Mouse (Mus musculus): ENCODE measurements at regions not wholly inside any gene's neighbourhood (a gene's known extent, or its start where the extent isn't known, plus 50 kb on each side); places are given as distances from the start of the nearest gene placed in this dataset.

- no peak for DNase-seq
These were observed 380.4 kb downstream of the Etnk1 start for GRCm38 (mm10) chr6:143547406-143547903.

- DNase-seq = no peak
These were observed 387.9 kb downstream of the Etnk1 start for GRCm38 (mm10) chr6:143554946-143555345.

DNA sequence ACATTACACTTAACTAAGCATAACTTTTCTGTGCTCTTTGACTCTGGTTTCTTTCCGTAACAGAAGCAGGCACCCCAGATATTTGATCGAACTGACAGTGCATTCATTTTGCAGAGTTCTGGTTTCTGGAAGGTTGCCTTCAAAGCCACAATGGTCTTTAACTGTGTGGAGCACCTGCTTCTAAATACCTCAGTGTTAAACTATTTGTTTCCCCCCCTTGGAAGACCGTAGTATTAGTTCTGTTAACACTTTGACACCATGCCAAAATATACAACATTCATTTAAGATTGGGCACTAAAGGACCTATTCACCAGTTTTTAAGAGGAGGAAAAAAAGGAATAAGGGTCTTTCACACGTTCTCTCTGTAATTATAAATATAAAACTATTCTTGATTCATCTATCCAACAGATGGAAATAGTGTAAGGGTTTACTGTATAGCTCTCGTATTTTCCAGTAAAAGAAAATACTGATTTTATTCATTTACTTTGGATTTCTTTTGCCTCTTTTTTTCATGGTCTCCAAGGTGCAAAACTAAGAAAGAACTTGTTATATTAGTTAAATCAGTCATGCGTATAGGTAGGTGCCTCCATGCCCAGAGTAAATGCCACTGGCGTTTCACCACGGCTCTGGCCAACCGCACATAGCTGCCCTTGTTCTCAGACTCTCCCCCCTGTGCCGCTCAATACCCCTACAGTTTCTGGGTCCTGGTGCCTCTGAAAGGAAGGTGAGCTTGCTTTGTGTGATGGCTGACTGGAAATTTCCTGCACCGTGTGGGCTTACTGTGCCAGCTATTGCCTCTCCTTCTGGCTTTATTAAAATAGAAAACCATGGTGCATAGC, 391.2 kb downstream of the Etnk1 start:
- no peak for DNase-seq

- no peak for DNase-seq
These were observed 392.3 kb downstream of the Etnk1 start for GRCm38 (mm10) chr6:143559316-143559715.

DNA sequence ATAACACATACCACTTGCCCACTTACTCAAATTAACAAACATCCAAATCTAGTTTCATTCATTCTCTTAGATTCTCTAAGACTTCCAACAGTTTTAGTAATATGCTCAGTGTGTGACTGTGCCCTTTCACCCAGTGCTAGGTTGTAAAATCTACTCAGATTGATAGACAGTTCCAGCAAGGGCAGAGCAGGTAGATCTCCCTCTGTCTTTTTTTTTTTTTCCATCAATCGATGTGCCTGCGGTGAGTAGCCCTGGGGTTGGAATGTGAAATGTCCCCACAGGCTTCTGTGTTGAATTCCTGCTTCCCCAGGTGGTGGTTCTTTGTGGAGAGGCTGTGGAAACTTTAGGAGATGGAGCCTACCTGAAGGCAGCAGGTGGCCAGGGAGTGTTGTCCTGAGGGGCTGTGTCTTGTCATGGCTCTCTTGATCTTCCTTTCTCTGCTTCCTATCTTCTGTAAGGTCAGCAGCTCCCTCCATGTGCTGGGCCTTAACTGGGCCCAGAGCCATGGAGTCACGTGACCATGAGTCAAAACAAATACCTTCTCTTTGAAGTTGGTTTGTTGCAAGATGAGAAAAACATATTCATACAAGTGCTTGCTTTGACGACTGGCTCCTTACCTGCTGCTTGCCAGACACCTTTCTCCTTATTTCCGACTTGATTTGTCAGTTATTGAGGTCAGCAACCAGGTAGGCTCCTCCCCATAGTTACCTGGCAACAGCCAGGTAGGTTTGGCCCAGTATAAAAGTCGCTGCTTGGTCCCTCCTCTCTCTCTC, 394.5 kb downstream of the Etnk1 start:
- DNase-seq = no peak

- DNase-seq = no peak
These were observed 404.5 kb downstream of the Etnk1 start for GRCm38 (mm10) chr6:143571356-143572115.

- DNase-seq = no peak
These were observed 412.2 kb downstream of the Etnk1 start for GRCm38 (mm10) chr6:143579223-143579622.

GRCm38 (mm10) chr6:143589666-143590065, 422.6 kb downstream of the Etnk1 start:
- no peak for DNase-seq

GRCm38 (mm10) chr6:143590231-143590630, 423.2 kb downstream of the Etnk1 start:
- no peak for DNase-seq

- DNase-seq = no peak
These were observed 425.5 kb downstream of the Etnk1 start for GRCm38 (mm10) chr6:143592490-143592889.

GRCm38 (mm10) chr6:143595486-143595885, 428.5 kb downstream of the Etnk1 start:
- DNase-seq = no peak

GRCm38 (mm10) chr6:143597414-143597813, 430.4 kb downstream of the Etnk1 start:
- DNase-seq = no peak

DNA sequence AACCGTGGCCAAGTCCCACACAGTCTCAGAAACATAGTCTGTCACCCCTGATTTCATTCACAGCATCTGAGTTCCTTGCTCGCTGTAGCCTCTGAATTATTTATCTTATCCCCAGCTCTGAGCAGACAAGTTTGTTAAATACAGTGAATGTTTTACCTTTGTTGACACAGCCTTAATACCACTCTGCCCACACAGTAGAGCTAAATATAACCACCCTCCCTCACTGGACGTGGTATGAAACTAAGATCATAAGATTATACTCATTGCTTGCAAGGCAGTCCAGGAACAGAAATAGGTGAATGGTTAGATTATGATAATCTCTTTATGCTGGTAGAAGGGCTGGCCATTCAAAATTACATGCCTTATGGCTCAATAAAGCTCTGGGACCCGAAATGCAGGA, 431.9 kb downstream of the Etnk1 start:
- DNase-seq = no peak

- no peak for DNase-seq
These were observed 442.1 kb downstream of the Etnk1 start for GRCm38 (mm10) chr6:143609100-143609499.

DNA sequence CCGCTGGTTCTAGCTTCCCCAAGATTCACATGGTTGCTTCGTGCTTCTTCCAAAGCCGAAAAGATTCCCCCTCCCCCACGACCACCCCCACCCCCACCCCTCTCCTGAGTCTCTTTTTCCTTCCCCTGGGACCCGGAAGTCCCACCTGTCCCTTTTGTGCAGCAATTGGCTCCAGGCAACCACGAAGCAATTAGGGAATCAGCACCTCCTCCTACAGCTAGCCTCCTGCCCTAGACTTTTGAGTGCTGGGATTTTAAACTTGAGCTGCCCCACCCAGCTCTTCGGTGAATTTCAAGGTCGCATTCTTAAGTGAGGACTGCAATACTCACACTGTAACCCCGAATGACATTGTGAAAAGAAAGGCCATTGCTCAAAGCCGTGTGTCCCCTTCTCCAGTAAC, 445.9 kb downstream of the Etnk1 start:
- no peak for DNase-seq

GRCm38 (mm10) chr6:143614431-143614987, 447.5 kb downstream of the Etnk1 start:
- no peak for DNase-seq

GRCm38 (mm10) chr6:143615361-143615760, 448.3 kb downstream of the Etnk1 start:
- no peak for DNase-seq

GRCm38 (mm10) chr6:143616386-143616785, 449.4 kb downstream of the Etnk1 start:
- DNase-seq = no peak

DNA sequence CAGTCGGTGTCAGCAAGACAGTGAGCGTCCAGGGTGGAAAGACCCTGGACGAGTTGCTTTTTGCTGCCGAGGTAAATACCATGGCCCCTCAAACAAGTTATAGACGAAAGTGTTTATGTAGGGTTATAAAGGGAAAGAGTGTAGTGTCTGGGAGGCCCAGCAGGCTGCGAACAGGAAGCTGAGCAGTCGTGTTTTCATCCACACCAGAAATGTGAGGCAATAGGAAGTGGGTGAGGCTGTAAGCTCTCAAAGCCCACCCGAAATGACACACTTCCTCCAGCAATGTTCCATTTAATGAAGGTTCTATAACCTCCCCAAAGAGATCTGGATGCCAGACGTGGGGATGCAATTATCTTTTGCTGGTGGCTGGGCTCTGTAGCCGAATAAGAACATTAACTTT, 451.5 kb downstream of the Etnk1 start:
- DNase-seq = no peak

DNA sequence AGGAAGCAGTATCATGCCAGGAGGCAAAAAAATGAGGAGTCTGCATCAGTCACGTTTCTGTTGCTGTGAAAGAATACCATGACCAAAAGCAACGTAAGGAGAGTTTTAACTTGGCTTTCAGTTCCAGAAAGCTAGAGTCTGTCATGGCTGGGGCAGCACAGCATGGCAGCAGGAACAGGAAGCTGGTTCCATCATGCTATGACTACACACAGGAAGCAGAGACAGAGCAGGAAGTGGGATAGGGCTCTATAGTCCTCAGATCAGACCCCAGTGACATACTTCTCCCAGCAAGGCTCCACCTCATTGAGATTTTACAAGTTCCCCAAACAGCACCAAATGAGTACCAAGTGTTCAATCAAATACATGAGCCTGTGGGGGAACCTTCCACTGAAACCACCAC, 453.6 kb downstream of the Etnk1 start:
- DNase-seq = no peak

DNA sequence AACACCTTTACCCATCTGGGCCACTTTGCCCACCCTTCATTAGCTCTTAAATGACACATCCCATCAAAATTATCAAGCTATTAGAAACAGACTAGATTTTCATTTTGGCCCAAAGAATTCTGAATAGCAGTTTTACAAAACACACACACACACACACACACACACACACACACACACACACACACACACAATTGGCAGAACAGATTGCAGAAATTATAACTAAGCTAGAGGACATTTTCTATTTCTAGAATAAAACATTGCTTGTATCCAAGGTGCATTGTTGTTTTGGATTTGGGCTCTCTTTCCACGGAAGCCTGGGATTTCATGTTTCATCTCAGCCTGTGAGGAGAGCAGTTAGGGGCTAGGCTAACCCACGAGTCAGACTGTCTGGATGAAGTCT, 455.1 kb downstream of the Etnk1 start:
- DNase-seq = no peak

GRCm38 (mm10) chr6:143624901-143625300, 457.9 kb downstream of the Etnk1 start:
- no peak for DNase-seq

Data from gastrocnemius, postnatal 25 days (tissue).